Mouse (Mus musculus) erythroblast, embryonic 14.5 days (primary cell): Measurements from ENCODE around the gene Mtor.

Source experiments
- GATA1 ChIP-seq: IDR thresholded peaks from 2 replicates; pipeline ENCODE4 v1.6.1; 2012; ENCODE audit warnings: low read length, inconsistent platforms, mixed read lengths
- TAL1 ChIP-seq: IDR thresholded peaks from 3 replicates; pipeline ENCODE4 v1.6.1; 2012; ENCODE audit warnings: low read length, inconsistent platforms, mixed read lengths

DNA sequence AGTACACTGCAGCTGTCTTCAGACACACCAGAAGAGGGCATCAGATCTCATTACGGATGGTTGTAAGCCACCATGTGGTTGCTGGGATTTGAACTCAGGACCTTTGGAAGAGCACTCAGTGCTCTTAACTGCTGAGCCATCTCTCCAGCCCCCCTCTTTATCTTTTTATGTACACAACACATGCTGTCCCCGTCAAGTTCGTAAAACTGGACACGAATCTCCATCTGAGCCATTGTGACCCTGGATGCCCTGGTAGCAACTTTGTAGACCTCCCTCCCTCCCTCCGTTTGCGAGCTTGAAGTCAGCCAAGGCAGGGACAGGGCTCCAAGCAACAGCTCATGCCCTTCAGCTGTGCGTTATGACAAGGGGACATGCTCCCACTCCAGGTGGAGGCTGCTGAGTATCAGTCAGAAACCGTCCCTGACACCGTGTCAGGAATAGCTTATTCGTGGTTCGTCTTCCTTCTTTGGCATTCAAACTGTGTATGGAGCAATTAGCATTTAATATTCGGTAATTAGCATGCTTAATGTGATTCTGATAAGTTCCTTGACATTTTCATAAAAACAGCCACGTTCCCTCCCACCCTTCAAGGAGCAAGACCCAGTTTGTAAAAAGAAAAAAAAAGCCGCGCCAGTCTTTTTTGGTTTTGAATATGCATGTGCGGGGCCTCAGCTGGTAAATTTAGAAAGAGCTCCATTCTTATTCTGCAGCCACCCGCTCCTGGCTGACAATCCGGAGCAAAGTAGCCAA, 142.2 kb downstream of the Mtor start:
- TF ChIP-seq GATA1: no peak
- TF ChIP-seq TAL1: no peak
